ENCODE assay signal across 8 mouse cellular contexts in genomic region chr5:63649533-63650464, GRCm38 (mm10). TPM values are rescaled to one million over a fixed set of nuclear protein-coding genes. Genes with fewer than 3 reads are reported as not detected.
A peak's percentile ranks its signal among the peaks of the same experiment; 100 is the strongest.
DNase-seq lines count a peak whose midpoint lies in the region; ATAC-seq and TF ChIP-seq lines count a peak whose summit lies in the region.

No protein-coding gene starts in this region.

- no peak for TF ChIP-seq CTCF in hindbrain, postnatal 0 days (IDR thresholded peaks at IDR 0.05; ENCODE audit: low read depth)

- peaks cover 16% of the 10 kb centered on the region for H3K4me1 ChIP-seq in heart, embryonic 13.5 days
- 0 out of 2 replicates have a peak, but pooled peaks cover 4% of the 10 kb centered on the region for H3K4me1 ChIP-seq in hindbrain, postnatal 0 days (ENCODE audit: insufficient read depth, low read length)
- peaks cover 14% of the 10 kb centered on the region for H3K4me1 ChIP-seq in limb, embryonic 12.5 days (replicated peaks)

- H3K9me3 ChIP-seq in heart, embryonic 13.5 days = no peaks in the 10 kb centered on the region
- no peaks in the 10 kb centered on the region for H3K9me3 ChIP-seq in hindbrain, postnatal 0 days (ENCODE audit: low read length)
- H3K9me3 ChIP-seq in limb, embryonic 12.5 days = no peaks in the 10 kb centered on the region

- no peak overlapping the region for H3K27ac ChIP-seq in heart, embryonic 13.5 days (replicated peaks)
- H3K27ac ChIP-seq in hindbrain, postnatal 0 days = peak overlapping the region; percentile 51
- no peak overlapping the region for H3K27ac ChIP-seq in limb, embryonic 12.5 days

- intact Hi-C loops in heart, postnatal 25 days (cut with DNase I) = no loop called here

- DNase-seq in heart, postnatal 25 days (ENCODE audit: low spot score) = no peak
- peak; percentile 53 for DNase-seq in embryo, embryonic 10.5 days (ENCODE audit: low spot score)
- DNase-seq in hindbrain, postnatal 0 days (ENCODE audit: low spot score) = peak; percentile 22
- DNase-seq in retina, postnatal 1 day = peak; percentile 47
- no peak for DNase-seq in thymus, postnatal 10 days (ENCODE audit: low spot score in 2 of 2)
- no peak for DNase-seq in ovary, postnatal 14 days (ENCODE audit: low spot score)

- H3K36me3 ChIP-seq in heart, embryonic 13.5 days = no peaks in the 10 kb centered on the region
- no peaks in the 10 kb centered on the region for H3K36me3 ChIP-seq in hindbrain, postnatal 0 days (ENCODE audit: insufficient read depth, low read length)
- no peaks in the 10 kb centered on the region for H3K36me3 ChIP-seq in limb, embryonic 12.5 days

- H3K4me2 ChIP-seq in heart, embryonic 13.5 days = peak overlapping the region; percentile 87
- peak overlapping the region; percentile 97 for H3K4me2 ChIP-seq in hindbrain, postnatal 0 days (ENCODE audit: low read depth, low read length)
- H3K4me2 ChIP-seq in limb, embryonic 12.5 days = peak overlapping the region; percentile 97

- WGBS in heart, embryonic 13.5 days = under 1% methylated on average over 83 of the region's 83 CpGs
- under 1% methylated on average over 82 of the region's 83 CpGs for WGBS in hindbrain, postnatal 0 days
- under 1% methylated on average over 83 of the region's 83 CpGs for WGBS in limb, embryonic 12.5 days

- H3K4me3 ChIP-seq in heart, embryonic 13.5 days = peak overlapping the region; percentile 56
- H3K4me3 ChIP-seq in hindbrain, postnatal 0 days (ENCODE audit: low read length) = peak overlapping the region; percentile 69
- H3K4me3 ChIP-seq in limb, embryonic 12.5 days (replicated peaks) = peak overlapping the region; percentile 51

- H3K27me3 ChIP-seq in heart, embryonic 13.5 days (replicated peaks) = peaks cover 62% of the 10 kb centered on the region
- no peaks in the 10 kb centered on the region for H3K27me3 ChIP-seq in hindbrain, postnatal 0 days (ENCODE audit: insufficient read depth, low read length)
- peaks cover 52% of the 10 kb centered on the region for H3K27me3 ChIP-seq in limb, embryonic 12.5 days

- ATAC-seq in heart, embryonic 13.5 days (ENCODE audit: extremely low read depth, insufficient number of reproducible peaks, low FRiP score, low TSS enrichment) = no peak
- peak; percentile 61 for ATAC-seq in hindbrain, postnatal 0 days
- ATAC-seq in limb, embryonic 12.5 days (ENCODE audit: insufficient number of reproducible peaks, insufficient read depth, low FRiP score, low TSS enrichment, low read depth) = peak; percentile 66; the same call in 1 of the 2 replicates

- H3K9ac ChIP-seq in heart, embryonic 13.5 days = peak overlapping the region; percentile 58
- H3K9ac ChIP-seq in hindbrain, postnatal 0 days (replicated peaks; ENCODE audit: low read length) = peak overlapping the region; percentile 63
- H3K9ac ChIP-seq in limb, embryonic 12.5 days (replicated peaks) = peak overlapping the region; percentile 47

RNA-seq across cellular contexts. Expression of gene Nwd2, which starts 0.9 kb away (rescaled TPM):
- polyA plus RNA-seq in heart, embryonic 13.5 days (2015; fragmentation: Nextera tagmentation; extraction: Ambion mirVana) = 0.05 and 0.06 TPM in 2 replicates
- total RNA-seq in heart, postnatal 25 days (2021) = not detected
- 23.1 and 26.1 TPM in 2 replicates for total RNA-seq in hindbrain, postnatal 0 days (2014; rRNA removed)
- polyA plus RNA-seq in hindbrain, postnatal 0 days (2015; fragmentation: Nextera tagmentation; extraction: Ambion mirVana) = 10.2 and 11.0 TPM in 2 replicates
- 0.08 and 0.15 TPM in 2 replicates for polyA plus RNA-seq in limb, embryonic 12.5 days (2016; fragmentation: Nextera tagmentation; extraction: Ambion mirVana)

Comparison
In these comparisons a context has a peak if more than half of its experiments do, and no peak if none do; other contexts are left out.
1. DNase-seq: peak in embryo, embryonic 10.5 days (single experiment), hindbrain, postnatal 0 days (single experiment) and retina, postnatal 1 day (single experiment); none in heart, postnatal 25 days (single experiment), thymus, postnatal 10 days (0 of 2) and ovary, postnatal 14 days (single experiment).
2. Peak in every context shown above with its lines, with median percentiles within 50 percentile points of each other: H3K4me2 ChIP-seq, H3K4me3 ChIP-seq and H3K9ac ChIP-seq.